Mouse (Mus musculus): ENCODE data around the gene Sox14. TPM values are rescaled to one million over a fixed set of nuclear protein-coding genes. Genes with fewer than 3 reads are reported as not detected.

Sox14 gene
- total RNA-seq, 2 experiments from 2014 or later = not detected

GRCm38 (mm10) chr9:99848327-99848726 lies 27.6 kb downstream of the Sox14 start:
- no peak for DNase-seq

- DNase-seq = peak; percentile 23 to 79
Measured at GRCm38 (mm10) chr9:99846820-99847219, 29.1 kb downstream of the Sox14 start.

- DNase-seq = no peak
Measured at GRCm38 (mm10) chr9:99839367-99839766, 36.6 kb downstream of the Sox14 start.

GRCm38 (mm10) chr9:99838877-99839276 lies 37.1 kb downstream of the Sox14 start:
- DNase-seq = no peak

- no peak for DNase-seq
Measured at GRCm38 (mm10) chr9:99836707-99837106, 39.3 kb downstream of the Sox14 start.

- no peak for DNase-seq
Measured at GRCm38 (mm10) chr9:99835624-99836430, 40.1 kb downstream of the Sox14 start.

Other genes with a start within 250 kb of the Sox14 start
- 1 to 10 TPM; 3.3 to 4.3 TPM for gene Dzip1l, start 246.7 kb downstream of the Sox14 start, total RNA-seq (2021)
- gene Cldn18, start 158.9 kb downstream of the Sox14 start, total RNA-seq (2021) = not detected